Mouse (Mus musculus) urinary bladder, postnatal 14 days (tissue): ENCODE results near the gene Susd6.
"Not testable (repeated sequence)": the region's sequence is repeated elsewhere in the genome, so short reads cannot be mapped to it uniquely, and the experiment has no call there.

Experiments
- DNase-seq: peaks from one replicate; pipeline ENCODE4 v3.0.0; 2021; ENCODE audit warnings: low spot score

Susd6 gene

DNA sequence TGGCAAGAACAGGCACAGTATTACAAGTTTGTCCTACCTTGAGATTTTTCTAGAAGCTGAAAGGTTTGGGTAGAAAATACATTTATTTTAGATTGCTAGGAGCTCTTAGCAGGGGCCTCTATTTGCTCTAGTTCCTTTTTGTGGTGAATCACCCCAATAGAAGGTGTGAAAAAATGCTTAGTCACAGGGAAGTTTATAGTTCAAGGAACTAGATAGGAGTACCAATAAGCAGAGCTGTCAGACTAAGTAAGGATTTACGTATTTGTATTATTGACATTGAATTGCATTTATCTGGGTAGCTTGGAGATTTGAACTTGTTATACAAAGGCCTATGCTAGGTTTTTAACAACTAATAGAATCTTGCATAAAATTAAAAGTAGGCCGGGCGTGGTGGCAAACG lies 23.6 kb downstream of the Susd6 start:
- DNase-seq = no peak

DNA sequence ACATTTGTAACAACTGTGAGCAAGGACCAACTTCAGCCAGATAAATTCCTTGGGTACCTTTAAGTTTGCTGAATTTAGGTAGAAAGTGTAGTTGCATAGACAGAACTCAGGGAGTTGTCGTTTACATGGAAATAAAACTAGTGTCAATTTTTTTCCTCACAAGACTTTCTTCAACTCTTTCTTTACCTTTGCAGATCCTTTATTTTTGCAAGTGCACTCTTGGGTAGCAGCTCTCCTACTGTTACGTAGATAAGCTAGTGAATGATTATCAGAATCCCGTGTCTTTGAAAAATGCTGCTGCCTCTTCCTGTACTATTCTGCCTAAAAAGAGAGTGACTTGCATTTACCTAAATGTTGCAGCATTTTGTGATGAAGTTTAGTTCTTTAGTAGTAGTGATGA lies 24.2 kb downstream of the Susd6 start:
- DNase-seq = no peak

DNA sequence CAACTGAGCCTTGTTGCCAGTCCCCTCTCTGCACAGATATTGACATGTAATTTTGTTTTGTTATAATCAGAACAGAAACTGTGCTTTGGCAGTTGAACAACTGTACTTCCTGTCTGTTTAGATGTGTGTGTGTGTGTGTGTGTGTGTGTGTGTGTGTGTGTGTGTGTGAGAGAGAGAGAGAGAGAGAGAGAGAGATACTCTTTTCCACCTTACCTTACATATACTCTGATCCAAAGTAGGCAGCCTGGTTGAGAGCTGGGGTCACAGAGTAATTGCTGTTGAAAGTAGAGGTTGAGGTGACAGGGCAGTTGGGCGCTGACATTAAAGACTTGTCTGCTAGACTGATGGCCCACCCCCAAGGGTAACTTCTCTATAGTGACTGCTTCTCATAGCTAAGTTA lies 25.0 kb downstream of the Susd6 start:
- DNase-seq = no peak

DNA sequence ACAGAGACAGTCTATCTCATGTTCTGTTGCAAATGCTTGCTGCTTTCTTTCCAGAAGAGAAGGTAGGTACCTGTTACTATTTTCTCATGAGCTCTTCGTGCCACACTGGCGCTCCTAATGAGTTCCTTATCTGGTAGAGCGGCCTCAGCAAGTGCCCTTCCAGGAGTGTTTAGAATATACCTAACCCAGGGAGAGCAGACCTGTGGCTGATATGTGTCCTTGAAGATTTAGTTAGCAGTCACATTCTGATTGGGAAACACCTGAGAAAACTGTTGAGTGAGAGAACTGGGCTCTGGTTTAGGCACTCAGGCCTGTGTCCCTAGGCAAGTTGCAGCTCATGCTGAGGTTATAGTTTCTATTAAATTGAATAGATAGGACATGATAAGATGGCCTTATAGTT lies 25.6 kb downstream of the Susd6 start:
- DNase-seq = no peak

DNA sequence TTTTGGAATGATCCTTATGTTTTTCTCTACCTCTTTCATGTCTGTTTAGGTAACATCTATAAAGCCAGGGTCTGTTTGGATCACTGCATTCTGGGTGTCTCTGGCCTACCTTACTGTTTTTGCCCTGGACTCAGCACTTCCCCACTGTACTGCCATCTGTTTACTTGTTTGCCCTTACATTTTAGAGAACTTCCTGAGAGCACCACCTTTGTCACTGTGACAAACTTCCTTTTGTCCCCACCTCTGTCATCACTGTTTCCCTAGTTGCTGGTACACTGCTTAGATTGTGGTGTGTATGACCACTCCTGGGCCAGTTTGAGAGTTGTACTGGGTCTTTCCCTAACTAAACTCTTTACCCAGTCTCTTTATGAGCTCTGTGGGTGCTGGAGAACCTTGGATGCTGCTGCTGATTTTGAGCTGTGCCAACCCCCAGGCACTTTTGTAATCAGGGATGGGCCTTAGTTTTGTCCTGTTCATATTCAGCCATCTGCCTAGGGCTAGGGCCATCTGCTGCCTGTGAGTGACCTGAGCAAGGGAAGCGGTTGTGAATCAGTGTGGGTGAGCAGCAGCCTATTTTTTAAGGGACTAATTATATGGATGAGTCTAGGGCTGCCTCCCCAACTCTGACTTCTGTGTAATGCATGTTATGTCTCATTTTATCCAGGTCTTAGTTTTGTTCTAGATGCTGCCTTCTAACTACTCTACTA lies 26.2 kb downstream of the Susd6 start:
- no peak for DNase-seq

DNA sequence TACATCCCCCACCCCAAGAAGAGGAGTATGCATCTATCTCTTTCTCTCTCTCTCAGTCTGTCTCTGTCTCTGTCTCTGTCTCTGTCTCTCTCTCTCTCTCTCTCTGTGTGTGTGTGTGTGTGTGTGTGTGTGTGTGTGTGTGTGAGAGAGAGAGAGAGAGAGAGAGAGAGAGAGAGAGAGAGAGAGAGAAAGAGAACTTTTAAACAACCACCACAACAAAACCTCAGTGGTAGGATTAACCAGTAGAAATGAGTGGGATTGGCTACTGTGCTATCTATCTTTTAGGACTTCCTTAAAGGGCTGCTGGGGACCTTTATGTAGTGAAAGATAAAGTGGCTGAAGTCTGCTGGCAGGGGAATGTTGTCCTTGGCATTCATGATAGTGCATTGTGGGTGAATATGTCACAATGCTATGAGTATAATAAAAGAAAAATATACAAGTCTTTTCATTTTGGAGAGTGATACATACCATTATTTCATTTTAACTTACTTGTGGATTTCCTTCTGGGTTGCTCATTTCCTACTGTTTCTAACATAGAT lies 27.5 kb downstream of the Susd6 start:
- no peak for DNase-seq

DNA sequence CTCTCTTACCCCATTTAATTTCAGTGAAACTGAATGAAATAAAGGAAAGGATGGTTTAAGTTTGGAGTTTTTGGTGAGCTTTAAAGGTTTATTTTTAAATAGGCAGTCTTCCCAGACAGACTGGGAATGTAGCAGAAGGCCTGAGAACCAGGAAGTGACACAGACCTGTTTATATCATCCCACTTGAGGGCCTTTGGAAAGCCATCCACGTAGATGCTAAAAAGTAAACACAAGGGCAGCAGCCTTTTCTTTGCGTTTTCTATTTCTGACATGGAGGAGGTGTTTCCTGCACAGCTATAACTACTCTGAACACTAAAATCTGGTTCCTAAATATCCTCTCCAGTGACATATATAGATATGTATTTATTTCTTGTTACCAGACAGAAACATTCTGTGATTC lies 28.7 kb downstream of the Susd6 start:
- DNase-seq = not testable (repeated sequence)

DNA sequence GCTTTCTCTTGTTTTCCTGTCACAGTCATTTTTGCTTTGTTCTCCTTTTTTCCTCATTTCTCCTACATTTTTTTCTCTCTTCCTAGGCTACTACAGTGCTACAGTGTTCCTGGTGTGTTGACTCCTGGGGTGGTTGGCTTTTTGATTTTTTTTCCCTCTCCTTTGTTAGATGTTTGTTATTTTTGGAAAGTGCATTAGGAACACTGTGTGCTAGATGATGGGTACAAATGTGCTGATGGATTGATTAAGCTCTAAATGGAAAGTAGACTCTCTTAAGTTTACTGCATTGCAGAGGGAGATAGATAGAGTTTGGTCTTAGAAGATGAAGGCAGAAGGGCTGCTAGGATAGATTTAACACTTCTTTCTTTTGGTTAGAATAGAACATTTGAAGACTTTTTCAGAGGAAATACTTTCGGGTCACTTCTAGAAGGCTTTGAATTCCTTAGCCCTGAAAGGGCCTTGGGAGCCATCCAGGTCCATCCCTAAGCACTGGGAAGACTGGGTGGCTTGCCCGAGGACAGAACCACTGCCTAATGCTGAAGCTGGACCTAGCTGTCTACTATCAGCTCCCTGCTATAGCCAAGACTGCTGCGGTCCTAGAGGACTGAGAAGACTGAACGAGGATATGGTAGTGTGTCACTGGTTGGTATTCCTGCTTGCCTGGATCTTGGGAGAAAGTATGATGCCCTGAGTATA lies 31.1 kb downstream of the Susd6 start:
- DNase-seq = peak; percentile 29

DNA sequence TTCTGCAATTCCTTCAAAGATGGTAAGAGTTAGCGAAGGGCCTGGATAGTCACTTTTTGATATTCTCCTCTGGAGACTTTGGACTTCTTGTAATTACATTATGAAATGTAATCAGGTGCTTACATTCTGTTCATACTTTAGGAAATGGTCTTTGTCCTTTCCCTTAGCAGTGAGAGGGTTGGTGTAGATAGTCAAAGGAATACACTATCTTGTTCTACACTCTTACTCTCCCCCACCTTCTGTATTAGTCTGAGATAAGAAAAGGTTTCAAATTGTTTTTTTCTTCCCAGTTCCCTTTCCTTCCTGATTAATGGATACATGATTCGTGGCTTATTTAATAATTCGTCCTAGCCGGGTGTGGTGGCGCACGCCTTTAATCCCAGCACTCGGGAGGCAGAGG lies 32.2 kb downstream of the Susd6 start:
- no peak for DNase-seq

DNA sequence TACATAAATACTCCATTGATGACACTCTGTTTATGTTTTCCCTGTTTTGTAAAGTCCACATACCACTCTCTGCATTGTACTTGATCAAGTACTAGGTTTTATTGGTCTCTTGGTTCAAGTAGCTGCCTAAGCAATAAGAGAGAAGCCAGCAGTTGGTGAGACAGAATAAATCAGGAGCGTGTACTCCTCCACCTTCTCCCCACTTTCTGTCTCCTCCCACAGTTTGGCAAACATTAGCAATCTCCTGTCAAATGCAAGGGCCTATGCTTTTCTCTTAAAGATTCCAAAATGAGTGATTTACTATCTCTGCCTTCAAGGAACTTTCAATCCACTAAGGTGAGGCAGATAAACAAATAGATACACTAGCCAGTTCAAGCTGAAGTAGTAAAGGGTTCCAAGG lies 33.9 kb downstream of the Susd6 start:
- no peak for DNase-seq

DNA sequence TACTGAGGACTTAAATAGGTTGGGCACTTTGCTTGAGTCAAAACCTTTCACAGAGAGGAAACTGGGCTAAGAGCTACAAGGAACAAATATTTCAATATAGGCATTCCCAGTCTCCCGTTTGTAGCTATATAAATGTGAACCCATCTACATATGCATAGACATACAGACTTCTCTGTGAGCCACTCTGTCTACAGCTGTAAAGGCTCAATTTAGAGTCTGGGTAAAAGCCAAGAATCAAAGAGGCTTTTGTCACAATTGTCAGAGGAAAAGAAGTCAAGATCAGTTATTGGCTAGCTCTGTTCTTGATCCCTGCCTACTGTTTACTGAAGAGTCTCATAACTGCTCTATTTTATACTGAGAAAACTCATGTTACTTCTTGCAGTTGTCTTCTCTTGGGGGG lies 36.1 kb downstream of the Susd6 start:
- DNase-seq = no peak

DNA sequence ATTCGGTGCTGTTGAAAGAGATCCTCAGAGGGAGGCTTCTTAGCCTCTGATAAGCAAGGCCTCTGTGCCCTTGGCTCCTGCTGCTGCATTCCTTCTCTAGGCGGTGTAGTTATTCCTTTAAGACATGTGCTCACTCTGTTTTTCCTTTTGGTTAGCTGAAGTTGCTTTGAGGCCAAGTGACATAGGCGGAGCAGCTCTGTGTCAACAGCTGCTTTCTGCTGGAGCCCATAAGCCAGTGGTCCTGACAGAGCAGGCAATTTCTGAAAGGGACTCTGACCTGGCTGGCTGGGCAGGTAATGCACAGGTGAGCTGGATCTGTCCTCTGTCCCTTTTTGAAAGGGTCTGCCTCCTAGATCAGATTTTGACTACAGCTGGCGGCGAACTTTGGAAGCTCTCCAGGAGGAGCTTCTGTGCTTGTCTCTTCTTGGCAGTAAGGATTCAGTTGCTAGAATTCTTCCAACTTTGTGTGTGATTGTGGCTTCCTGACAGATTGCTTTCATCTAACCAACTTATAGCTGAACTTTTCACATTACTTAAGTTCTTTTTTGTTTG lies 37.2 kb downstream of the Susd6 start:
- DNase-seq = peak; percentile 52

DNA sequence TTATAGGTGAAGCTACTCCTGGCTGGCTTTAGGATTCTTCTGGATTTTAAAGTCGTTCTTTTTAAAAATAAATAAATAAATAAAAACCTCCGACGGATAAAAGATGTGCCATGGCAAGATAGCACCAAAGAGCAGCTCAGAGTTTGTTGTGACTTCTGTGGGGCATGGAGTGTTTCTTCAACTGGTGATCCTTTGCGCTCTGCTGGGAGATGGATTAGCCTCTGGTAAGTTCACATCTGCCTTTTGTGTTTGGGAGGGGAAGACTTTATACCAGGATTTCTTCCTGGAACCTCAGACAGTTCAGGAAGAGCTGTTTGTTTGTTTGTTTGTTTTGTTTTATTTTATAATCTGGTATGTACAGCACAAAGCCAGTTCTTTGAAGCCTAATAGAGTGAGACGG lies 37.7 kb downstream of the Susd6 start:
- DNase-seq = no peak

DNA sequence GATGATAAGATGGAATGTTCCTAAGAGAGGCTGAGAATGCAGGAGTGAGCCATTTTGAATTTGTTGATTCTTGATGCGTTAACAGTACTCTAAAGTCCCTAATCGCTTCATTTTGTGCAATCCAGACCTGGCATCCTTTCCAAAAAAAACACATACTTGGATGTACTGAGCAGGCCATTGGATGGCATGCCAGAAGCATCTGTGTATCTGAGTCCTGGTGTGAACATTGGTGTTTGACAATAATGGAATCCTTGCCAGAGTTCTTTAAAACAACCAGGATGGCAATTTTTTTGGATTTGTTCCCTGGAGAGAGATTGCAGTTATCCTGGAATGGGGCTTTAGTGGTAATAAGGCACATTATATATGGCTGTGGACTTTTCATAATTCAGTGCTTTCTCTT lies 38.6 kb downstream of the Susd6 start:
- DNase-seq = no peak

DNA sequence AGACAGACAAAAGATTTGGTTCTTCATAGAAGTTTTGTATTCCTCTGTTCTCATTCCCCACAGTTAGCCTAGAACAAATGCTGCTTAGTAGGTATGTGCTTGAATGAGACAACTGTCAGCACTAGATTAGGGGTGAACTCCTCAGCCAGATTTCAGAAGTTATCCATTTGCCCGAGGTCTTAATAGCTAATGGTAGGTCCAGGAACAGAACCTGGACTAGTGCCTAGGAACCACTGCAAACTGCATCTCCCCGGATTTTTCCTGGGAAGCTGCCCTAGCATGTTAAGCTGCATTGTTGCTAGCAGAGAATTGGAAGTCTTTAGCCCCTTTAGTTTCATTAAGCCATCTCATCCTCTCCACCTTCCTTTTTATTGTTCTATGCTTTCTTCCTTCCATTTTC lies 39.9 kb downstream of the Susd6 start:
- no peak for DNase-seq

DNA sequence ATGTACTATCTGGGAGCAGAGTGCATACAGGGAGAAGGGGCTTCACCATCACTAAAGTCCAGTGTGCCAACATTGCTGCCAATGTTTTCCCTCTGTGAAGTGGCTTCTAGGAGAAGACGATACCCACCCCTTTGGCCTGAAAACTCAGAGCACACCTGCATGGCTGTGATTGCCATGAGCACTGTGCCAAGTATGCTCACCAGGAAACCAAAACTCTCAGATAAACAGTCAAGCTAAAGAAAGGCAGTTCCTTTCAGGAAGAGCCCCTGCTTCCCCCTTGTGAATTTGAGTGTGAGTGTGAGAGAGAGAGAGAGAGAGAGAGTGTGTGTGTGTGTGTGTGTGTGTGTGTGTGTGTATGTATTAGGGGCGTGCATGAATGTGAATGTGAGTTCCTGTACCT lies 40.5 kb downstream of the Susd6 start:
- no peak for DNase-seq

DNA sequence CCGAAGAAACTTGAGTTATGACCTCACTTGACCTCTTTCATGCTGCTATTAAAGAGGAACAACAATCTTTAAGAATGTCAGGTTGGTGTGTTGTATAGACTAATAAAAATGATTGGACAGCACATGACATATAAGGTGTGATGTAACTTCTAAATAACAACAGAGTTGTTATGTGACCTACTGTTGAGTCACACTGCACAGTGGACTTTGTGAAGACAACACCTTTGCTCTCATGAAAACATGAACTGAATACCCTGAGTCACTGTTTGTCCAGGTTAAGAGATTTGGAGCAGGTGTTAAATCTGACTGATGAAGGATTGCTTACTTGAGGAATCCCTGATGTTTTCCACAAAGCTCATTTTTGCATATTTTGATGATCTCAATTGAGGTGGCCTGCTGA lies 42.0 kb downstream of the Susd6 start:
- DNase-seq = no peak

DNA sequence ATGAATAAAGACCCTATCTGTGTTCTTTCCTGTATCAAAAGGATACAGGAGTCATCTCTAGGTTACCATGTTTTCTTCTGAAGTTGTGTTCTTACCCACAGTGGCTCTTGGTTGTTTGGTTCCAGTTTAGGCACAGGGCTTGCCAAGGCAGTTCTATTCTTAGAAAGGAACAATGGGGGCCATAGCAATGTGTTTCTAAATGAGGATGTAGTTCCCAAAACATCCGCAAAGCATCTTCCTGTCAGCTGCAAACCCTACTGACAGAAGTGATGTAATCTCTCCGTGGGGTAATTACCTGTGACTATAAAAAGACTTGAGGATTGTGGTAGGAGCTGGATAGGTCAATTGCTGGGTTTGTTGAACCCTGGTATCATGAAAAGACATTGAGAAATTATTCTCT lies 43.2 kb downstream of the Susd6 start:
- DNase-seq = no peak

DNA sequence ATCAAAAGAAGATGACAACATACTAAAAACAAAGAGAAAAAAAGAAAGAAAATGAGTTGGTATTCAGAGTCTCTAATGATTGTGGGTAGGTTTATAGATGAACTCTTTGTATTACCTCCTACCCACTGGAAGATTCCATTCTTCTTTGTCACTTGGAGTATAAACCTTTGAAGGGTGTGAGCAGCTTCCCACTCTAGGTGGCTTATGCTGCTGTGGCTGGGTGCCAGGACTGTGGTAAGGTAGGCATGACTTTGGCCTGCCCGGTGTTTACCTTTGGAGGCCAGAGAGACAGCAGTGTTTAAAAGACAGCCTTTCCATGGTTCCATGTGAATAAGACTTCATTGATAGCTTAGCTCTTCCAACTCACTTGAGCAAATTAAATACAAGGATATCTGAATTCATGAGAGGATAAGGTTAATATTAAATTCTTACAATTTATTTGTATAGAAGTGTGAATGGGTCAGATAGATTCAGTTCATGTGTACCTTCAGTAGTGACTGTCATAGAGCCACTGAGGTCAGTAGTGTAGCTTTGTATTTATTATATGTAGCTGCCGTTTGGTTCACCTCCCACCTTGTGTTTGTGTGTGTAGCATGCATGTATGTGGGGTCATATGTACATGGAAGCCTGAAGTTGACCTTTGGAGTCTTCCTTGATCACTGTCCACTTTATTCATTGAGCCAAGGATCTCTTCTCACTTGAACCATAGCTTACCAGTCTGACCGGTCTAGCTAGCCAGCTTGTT lies 44.0 kb downstream of the Susd6 start:
- DNase-seq = peak; percentile 75

DNA sequence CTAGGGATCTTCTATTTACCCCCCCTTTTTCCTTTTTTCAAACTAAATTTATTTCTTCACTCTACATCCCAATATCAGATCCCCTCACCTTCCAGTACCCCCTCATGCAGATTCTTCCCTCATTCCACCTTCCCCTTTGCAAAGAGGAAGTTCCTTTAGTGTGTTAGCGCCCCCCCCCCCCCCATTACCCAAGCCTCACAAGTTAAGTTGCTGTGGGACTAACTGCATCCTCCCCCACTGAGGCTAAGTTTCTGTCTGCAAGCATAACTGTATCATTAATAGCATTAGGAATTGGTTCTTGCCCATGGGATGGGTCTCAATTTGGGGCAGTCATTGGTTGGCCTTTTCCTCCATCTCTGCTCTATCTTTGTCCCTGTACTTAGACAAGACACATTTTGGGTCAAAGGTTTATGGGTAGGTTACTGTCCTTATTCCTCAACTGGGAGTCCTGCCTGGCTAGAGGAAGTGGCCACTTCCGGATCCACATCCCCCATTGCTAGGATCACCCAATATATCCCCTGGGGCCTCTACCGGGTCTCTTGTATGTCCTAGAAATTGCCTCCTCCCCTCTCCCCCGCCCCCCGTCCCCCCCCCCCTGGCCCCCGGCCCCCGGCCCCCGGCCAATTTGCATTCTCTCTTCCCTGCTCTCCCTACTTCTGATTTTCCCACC lies 44.7 kb downstream of the Susd6 start:
- no peak for DNase-seq

DNA sequence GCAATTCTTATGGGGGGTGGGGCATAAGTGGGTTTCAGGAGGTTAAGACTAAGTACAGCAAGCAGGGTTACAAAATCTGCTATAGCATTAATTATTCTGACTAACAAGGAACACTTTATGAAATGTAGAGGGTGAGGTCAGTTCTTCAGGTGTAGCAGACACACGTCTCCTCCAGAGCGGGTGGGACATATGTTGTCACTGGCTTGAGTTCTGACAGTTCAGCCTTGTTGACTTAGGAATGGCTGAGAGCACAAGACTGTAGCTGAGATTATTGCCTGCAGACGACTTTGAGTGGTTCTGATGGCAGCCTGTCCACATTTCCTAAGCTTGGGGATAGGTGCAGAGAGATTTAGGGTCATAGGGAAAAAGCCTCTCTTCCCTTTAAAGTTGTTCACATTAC lies 47.3 kb downstream of the Susd6 start:
- DNase-seq = no peak

DNA sequence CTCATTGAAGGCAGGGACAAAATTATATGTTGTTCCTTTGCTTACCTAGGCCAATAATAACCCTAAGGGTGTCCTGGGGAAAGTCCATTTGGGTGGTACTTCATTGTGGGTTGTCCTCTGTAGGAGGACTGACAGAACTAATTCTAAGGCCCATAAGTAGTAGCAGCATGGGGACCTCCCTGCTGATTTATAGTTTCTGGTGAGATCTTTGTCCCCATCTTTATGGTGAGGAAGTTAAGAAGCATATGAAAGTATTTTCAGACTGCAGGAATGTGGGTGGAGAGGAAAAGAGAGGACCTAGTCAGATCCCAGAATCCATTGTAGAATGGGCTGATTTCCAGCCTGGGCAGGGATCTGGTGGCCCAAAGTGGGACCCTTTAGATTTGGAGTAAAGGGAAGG lies 48.0 kb downstream of the Susd6 start:
- DNase-seq = no peak
